8 mouse cellular contexts compared by ENCODE assay signal in the genomic region with DNA sequence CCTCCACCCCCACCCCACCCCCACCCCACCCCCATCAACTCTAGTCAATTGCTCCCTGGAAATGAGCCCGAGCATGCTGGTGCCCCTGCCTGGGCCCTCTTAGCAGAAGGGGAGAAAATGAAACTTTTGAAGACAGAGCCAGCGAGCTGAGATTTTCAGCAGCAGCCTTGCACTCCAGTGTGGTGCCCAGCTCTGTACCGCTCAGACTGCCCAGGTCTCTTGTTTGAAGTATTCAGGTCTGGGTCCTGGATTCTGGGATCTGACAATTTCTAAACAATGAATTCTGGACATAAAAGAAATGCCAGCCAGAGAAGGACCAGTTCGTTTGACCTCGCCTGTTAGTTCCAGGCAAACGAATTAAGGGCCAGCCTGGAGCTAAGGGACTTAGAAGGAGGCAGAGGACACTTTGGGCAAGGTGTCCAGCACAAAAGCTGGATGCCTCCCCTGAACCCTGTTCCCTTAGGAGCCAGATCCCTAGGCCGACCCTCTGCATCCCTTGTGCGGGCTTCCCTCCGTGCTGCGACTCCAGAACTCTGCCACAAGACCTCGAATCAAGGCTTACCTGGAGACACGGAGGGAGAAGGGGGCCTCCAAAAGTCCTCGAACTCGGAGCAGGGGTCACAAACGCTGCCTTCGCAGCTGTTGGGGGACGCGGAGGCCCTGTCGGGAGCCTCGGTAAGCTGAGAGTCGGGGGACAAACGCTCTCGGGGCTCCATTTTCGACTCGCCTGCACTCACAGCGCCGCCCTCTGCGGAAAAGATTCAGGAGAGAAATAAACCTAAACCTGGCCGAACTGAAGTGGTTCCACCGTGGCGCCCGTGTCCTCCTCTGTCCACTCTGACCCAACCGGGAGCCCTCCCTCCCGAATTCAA. TPM values are rescaled to one million over a fixed set of nuclear protein-coding genes. Genes with fewer than 3 reads are reported as not detected.
DNase-seq lines count a peak whose midpoint lies in the region; ATAC-seq and TF ChIP-seq lines count a peak whose summit lies in the region.

No protein-coding gene starts in this region.

- WGBS in forebrain, embryonic 16.5 days = under 1% methylated on average over 34 of the region's 34 CpGs
- WGBS in midbrain, embryonic 10.5 days = 1% methylated on average over 34 of the region's 34 CpGs

- ATAC-seq in forebrain, embryonic 16.5 days = no peak

- H3K9me3 ChIP-seq in forebrain, embryonic 16.5 days (ENCODE audit: control insufficient read depth, low read length) = no peaks in the 10 kb centered on the region
- H3K9me3 ChIP-seq in midbrain, embryonic 10.5 days (replicated peaks) = no peaks in the 10 kb centered on the region

- no peak for TF ChIP-seq CTCF in gastrocnemius, adult 2 months (IDR thresholded peaks at IDR 0.05)

- H3K4me2 ChIP-seq in forebrain, embryonic 16.5 days (ENCODE audit: low read length) = peak overlapping the region; percentile 15; the same call in 1 of the 2 replicates

- peaks cover 72% of the 10 kb centered on the region for H3K27me3 ChIP-seq in forebrain, embryonic 16.5 days (replicated peaks; ENCODE audit: control insufficient read depth, insufficient read depth, low read length)
- H3K27me3 ChIP-seq in midbrain, embryonic 10.5 days (ENCODE audit: low read depth, poor library complexity, severe bottlenecking) = peaks cover 100% of the 10 kb centered on the region

- no peaks in the 10 kb centered on the region for H3K36me3 ChIP-seq in forebrain, embryonic 16.5 days (ENCODE audit: control insufficient read depth, insufficient read depth)
- no peaks in the 10 kb centered on the region for H3K36me3 ChIP-seq in midbrain, embryonic 10.5 days

- intact Hi-C loops in gastrocnemius, adult 2 months (cut with DNase I) = no loop called here
- intact Hi-C loops in left cerebral cortex, postnatal 14 days (cut with DNase I) = loop anchor here (5.0 kb wide), 1 partner anchor 1266 kb away; a partner anchor contains a TSS

- DNase-seq in gastrocnemius, adult 2 months = no peak
- no peak for DNase-seq in gastrocnemius, adult 8-10 months (ENCODE audit: low spot score in 2 of 2)
- DNase-seq in ZHBTc4 (ENCODE audit: low read depth, low spot score) = peak; percentile 37
- DNase-seq in kidney, adult 9 months = peak; percentile 20
- DNase-seq in midbrain, embryonic 10.5 days (ENCODE audit: low spot score) = peak; percentile 65
- peak; percentile 78 for DNase-seq in thymus, postnatal 14 days
- DNase-seq in left cerebral cortex, postnatal 14 days (ENCODE audit: low spot score in 2 of 2) = no peak

- H3K9ac ChIP-seq in forebrain, embryonic 16.5 days (replicated peaks; ENCODE audit: low read depth, low read length) = no peak overlapping the region

- peaks cover 44% of the 10 kb centered on the region for H3K4me1 ChIP-seq in forebrain, embryonic 16.5 days (replicated peaks; ENCODE audit: control insufficient read depth, insufficient read depth, low read length)
- H3K4me1 ChIP-seq in midbrain, embryonic 10.5 days = peaks cover 56% of the 10 kb centered on the region

- no peak overlapping the region for H3K27ac ChIP-seq in gastrocnemius, adult 2 months
- H3K27ac ChIP-seq in forebrain, embryonic 16.5 days (ENCODE audit: low read length) = no peak overlapping the region
- H3K27ac ChIP-seq in midbrain, embryonic 10.5 days (replicated peaks) = no peak overlapping the region

- H3K4me3 ChIP-seq in gastrocnemius, adult 2 months = peak overlapping the region; percentile 68
- no peak overlapping the region; the same call in 1 of the 2 replicates for H3K4me3 ChIP-seq in forebrain, embryonic 16.5 days (replicated peaks; ENCODE audit: low read length)
- H3K4me3 ChIP-seq in midbrain, embryonic 10.5 days = peak overlapping the region; percentile 48

RNA-seq across cellular contexts. Expression of a gene that starts 2.9 kb away (rescaled TPM):
- not detected for total RNA-seq in gastrocnemius, adult 2 months (2021)
- not detected for total RNA-seq in gastrocnemius, adult 8-10 months (2022)
- polyA plus RNA-seq in forebrain, embryonic 16.5 days (2015; fragmentation: Nextera tagmentation; extraction: Ambion mirVana) = not detected in 2 replicates
- polyA plus RNA-seq in midbrain, embryonic 10.5 days (2016; fragmentation: Nextera tagmentation; extraction: Ambion mirVana) = not detected in 2 replicates
- not detected for total RNA-seq in left cerebral cortex, postnatal 14 days (2021)

Comparison
In these comparisons a context has a peak if more than half of its experiments do, and no peak if none do; other contexts are left out.
1. DNase-seq: peak in ZHBTc4 (single experiment), kidney, adult 9 months (single experiment), midbrain, embryonic 10.5 days (single experiment) and thymus, postnatal 14 days (single experiment); none in gastrocnemius, adult 2 months (single experiment), gastrocnemius, adult 8-10 months (0 of 2) and left cerebral cortex, postnatal 14 days (0 of 2).